Mouse (Mus musculus) lung, embryonic 16.5 days (tissue): ENCODE results near the gene Clrn3. TPM values are rescaled to one million over a fixed set of nuclear protein-coding genes. Genes with fewer than 3 reads are reported as not detected.

Experiments used
- ATAC-seq: fragments of 200-750 bp; cut with Nextera tagmentation; 2 replicates; pipeline ENCODE4 v1.8.0; 2017; ENCODE audit warnings: low read depth, mild to moderate bottlenecking, moderate library complexity
- H3K27ac ChIP-seq: fragments of 300-500 bp; sonication (generic); 2 replicates; pipeline ENCODE4 v1.5.1; 2014; ENCODE audit warnings: mild to moderate bottlenecking, control low read depth, low read length
- H3K27me3 ChIP-seq: fragments of 300-500 bp; sonication (generic); 2 replicates; pipeline ENCODE4 v1.6.1; 2014; ENCODE audit warnings: low read depth, low read length, mixed read lengths; ENCODE audit not compliant: control insufficient read depth, insufficient read depth
- H3K36me3 ChIP-seq: fragments of 300-500 bp; sonication (generic); 2 replicates; pipeline ENCODE4 v1.6.1; 2014; ENCODE audit warnings: low read length; ENCODE audit not compliant: control insufficient read depth, insufficient read depth
- H3K4me1 ChIP-seq: fragments of 300-500 bp; sonication (generic); replicated peaks from 2 replicates; pipeline ENCODE4 v1.6.1; 2014; ENCODE audit warnings: low read length, mixed read lengths; ENCODE audit not compliant: control insufficient read depth, insufficient read depth
- H3K4me2 ChIP-seq: fragments of 300-500 bp; sonication (generic); 2 replicates; pipeline ENCODE4 v1.6.1; 2014; ENCODE audit warnings: low read depth, low read length, control low read depth
- H3K4me3 ChIP-seq: fragments of 300-500 bp; sonication (generic); 2 replicates; pipeline ENCODE4 v1.5.1; 2014; ENCODE audit warnings: mild to moderate bottlenecking, low read length, control low read depth
- H3K9ac ChIP-seq: fragments of 300-500 bp; sonication (generic); 2 replicates; pipeline ENCODE4 v1.6.1; 2014; ENCODE audit warnings: low read length, control low read depth
- H3K9me3 ChIP-seq: fragments of 300-500 bp; sonication (generic); 2 replicates; pipeline ENCODE4 v1.6.1; 2016; ENCODE audit warnings: low read length; ENCODE audit not compliant: control insufficient read depth
- WGBS: fragments of 180-500 bp; shearing (Covaris S2); extraction: QIAGEN DNeasy Blood & Tissue Kit; methylation state at CpG from one replicate; pipeline ENCODE4 v1.1.7; 2014; 5-methylcytosine and 5-hydroxymethylcytosine counted together
- polyA plus RNA-seq: library from polyadenylated mRNA; unstranded; fragments of >200 nt; fragmentation: Nextera tagmentation; extraction: Ambion mirVana; gene quantifications from 2 replicates; pipeline ENCODE4 v1.2.1, GENCODE M21; 2015

The Clrn3 gene
- polyA plus RNA-seq, 1 experiment from 2014 or later: not detected

DNA sequence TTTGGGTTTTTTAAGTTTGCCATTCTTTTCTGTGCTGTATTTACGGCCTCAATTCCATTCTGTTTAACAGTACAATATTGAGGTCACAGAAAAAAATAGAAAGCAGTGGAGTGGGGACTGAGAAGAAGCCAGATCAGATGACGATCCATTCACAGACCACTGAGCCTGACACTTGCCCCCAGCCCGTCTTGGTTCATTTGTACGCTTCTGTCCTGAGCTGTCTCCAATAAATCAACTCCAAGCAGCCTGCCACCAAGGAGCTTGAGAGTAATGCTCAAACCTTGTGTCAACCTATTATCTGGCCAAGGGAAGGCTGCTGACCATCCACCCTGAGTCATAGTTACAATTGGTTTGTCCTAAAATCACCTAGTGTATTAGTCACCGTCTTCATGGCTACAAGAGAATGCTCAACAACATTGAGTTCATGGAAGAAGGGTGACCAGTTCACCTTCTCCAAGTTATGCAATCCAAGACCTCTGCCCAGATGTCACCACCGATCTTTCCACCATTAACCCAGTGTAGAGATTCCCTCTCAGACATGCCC, 4.0 kb downstream of the Clrn3 start:
- H3K4me1 ChIP-seq: peaks cover 5% of the 10 kb centered on the region
- ATAC-seq: no peak
- no peak overlapping the region for H3K4me2 ChIP-seq
- H3K4me3 ChIP-seq: no peak overlapping the region
- no peak overlapping the region for H3K9ac ChIP-seq
- H3K27ac ChIP-seq: no peak overlapping the region
- WGBS: 76% methylated on average over 6 of the region's 6 CpGs
- H3K9me3 ChIP-seq: no peaks in the 10 kb centered on the region
- no peaks in the 10 kb centered on the region for H3K27me3 ChIP-seq
- no peaks in the 10 kb centered on the region for H3K36me3 ChIP-seq

- Histone ChIP-seq H3K4me3 (no peak overlapping the region), H3K4me2 (no peak overlapping the region), H3K36me3 (no peaks in the 10 kb centered on the region), H3K27ac (no peak overlapping the region), H3K27me3 (no peaks in the 10 kb centered on the region), H3K9ac (no peak overlapping the region), H3K4me1 (peaks cover 5% of the 10 kb centered on the region), H3K9me3 (no peaks in the 10 kb centered on the region)
- no peak for ATAC-seq
- 13% methylated on average over 4 of the region's 4 CpGs for WGBS
Observed at GRCm38 (mm10) chr7:135523981-135524380, 4.5 kb downstream of the Clrn3 start.

DNA sequence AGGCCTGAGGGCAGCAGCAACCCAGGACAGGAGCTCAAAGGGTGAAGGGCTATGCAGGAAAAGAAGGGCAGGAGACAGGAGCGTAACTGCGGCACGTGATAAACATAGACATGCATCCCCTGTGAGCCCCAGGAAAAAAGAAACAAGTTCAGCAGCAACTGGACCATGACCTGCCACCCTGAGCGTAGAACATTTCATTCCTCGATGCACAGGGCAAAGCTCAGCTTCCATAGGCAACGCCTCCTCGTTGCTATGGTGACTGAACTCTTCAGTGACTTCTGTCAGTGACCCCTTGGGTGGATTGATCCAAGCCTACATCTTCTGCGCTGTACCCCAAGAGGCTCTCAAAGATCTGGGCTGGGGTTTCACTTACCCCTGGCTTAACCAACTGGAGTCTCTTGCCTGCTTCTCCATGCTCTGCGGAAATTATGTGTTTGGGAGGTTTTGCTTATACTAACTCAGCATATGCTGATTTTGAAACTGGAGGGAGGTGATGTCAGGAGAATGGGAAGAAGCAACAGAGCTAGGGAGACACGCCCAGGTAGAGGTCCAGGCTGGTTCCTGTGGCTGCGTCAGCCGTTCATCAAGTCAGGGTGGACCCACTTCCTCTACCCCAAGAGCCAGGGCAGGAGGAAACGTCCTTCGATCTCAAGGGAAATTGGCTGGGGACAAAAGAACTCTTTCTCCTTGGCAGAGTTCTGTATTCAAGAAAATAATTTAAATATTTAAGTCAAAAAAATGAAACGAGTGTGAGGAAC, 6.5 kb downstream of the Clrn3 start:
- no peak for ATAC-seq
- Histone ChIP-seq H3K27me3 (no peaks in the 10 kb centered on the region), H3K36me3 (no peaks in the 10 kb centered on the region), H3K9ac (no peak overlapping the region), H3K4me2 (no peak overlapping the region), H3K9me3 (no peaks in the 10 kb centered on the region), H3K27ac (no peak overlapping the region), H3K4me3 (no peak overlapping the region), H3K4me1 (peaks cover 5% of the 10 kb centered on the region)
- WGBS: 61% methylated on average over 15 of the region's 15 CpGs

DNA sequence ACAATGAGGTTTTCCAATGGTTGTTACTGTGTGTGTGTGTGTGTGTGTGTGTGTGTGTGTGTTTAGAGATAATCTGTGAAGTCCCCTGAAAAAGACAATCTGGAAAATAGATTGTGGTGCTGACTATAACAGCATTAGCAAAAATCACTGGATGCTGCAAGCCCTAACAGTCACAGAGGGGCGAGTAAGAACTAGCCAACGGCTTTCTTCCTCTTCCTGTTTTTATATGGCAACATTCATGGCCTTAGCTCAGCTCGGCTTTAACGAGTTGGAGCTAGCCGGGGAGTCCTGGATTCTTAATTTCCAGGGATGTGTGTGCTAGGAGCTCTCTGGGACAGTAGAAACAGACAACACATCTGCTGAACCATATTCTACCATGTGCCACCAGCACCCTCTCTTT, 8.2 kb downstream of the Clrn3 start:
- Histone ChIP-seq H3K27ac (no peak overlapping the region), H3K27me3 (no peaks in the 10 kb centered on the region), H3K4me1 (peaks cover 5% of the 10 kb centered on the region), H3K4me2 (no peak overlapping the region), H3K4me3 (no peak overlapping the region), H3K9me3 (no peaks in the 10 kb centered on the region), H3K9ac (no peak overlapping the region), H3K36me3 (no peaks in the 10 kb centered on the region)
- WGBS: 65% methylated on average over 5 of the region's 5 CpGs
- no peak for ATAC-seq

- no peak for ATAC-seq
- H3K4me1 ChIP-seq: no peaks in the 10 kb centered on the region
- no peaks in the 10 kb centered on the region for H3K9me3 ChIP-seq
- H3K9ac ChIP-seq: no peak overlapping the region
- H3K27me3 ChIP-seq: no peaks in the 10 kb centered on the region
- H3K4me2 ChIP-seq: no peak overlapping the region
- no peak overlapping the region for H3K27ac ChIP-seq
- WGBS: 37% methylated on average over 4 of the region's 4 CpGs
- no peak overlapping the region for H3K4me3 ChIP-seq
- no peaks in the 10 kb centered on the region for H3K36me3 ChIP-seq
Observed at GRCm38 (mm10) chr7:135517191-135517590, 11.3 kb downstream of the Clrn3 start.

GRCm38 (mm10) chr7:135511723-135512122, 16.7 kb downstream of the Clrn3 start:
- ATAC-seq: no peak
- Histone ChIP-seq H3K9me3 (no peaks in the 10 kb centered on the region), H3K27ac (no peak overlapping the region), H3K9ac (no peak overlapping the region), H3K36me3 (no peaks in the 10 kb centered on the region), H3K4me1 (no peaks in the 10 kb centered on the region), H3K4me3 (no peak overlapping the region), H3K4me2 (no peak overlapping the region), H3K27me3 (no peaks in the 10 kb centered on the region)
- WGBS: 74% methylated on average over 3 of the region's 3 CpGs

DNA sequence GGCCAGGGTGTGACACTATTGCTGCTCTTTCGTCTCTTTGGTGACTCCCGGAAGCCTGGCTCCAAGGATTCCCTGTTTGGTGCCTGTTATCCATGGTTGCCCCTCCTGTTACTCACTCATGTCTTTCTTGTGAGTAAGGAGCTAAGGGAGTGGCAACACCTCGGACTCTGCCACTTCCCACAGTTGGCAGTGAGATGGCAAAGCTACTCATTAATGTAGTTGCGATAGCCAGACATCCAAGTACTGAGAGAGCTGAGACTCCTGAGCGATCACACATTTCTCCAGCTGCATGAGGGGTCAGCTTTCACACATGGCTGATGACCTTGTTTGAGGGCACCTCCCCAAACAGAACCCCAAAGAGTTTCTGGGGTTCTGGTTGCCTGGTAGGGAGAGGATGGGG, 18.0 kb downstream of the Clrn3 start:
- H3K4me3 ChIP-seq: no peak overlapping the region
- no peak for ATAC-seq
- no peak overlapping the region for H3K27ac ChIP-seq
- H3K27me3 ChIP-seq: no peaks in the 10 kb centered on the region
- H3K9me3 ChIP-seq: no peaks in the 10 kb centered on the region
- WGBS: 77% methylated on average over 5 of the region's 5 CpGs
- H3K4me1 ChIP-seq: no peaks in the 10 kb centered on the region
- H3K9ac ChIP-seq: no peak overlapping the region
- H3K36me3 ChIP-seq: no peaks in the 10 kb centered on the region
- no peak overlapping the region for H3K4me2 ChIP-seq

DNA sequence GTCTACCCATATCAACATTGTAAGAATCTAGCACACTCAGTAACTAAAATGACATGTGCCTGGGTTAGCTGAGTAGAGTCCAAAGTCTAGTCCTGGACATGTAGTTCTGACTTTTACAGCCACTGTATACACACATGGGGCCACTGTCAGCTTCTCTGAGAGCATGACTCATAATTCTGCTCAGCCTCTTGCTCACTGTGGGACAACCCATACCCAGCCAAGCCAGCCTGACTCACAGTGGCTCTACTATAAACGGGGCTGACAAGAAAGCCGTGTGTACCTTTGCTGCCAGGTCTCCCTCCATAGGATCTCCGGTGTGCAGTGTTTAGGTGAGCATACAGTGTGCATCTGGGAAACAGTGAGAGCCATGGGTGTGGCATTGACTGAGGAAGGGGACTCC, 19.2 kb downstream of the Clrn3 start:
- no peak overlapping the region for H3K4me2 ChIP-seq
- no peak overlapping the region for H3K27ac ChIP-seq
- no peaks in the 10 kb centered on the region for H3K9me3 ChIP-seq
- no peak overlapping the region for H3K4me3 ChIP-seq
- H3K9ac ChIP-seq: no peak overlapping the region
- H3K36me3 ChIP-seq: no peaks in the 10 kb centered on the region
- ATAC-seq: no peak
- H3K4me1 ChIP-seq: no peaks in the 10 kb centered on the region
- 79% methylated on average over 3 of the region's 3 CpGs for WGBS
- no peaks in the 10 kb centered on the region for H3K27me3 ChIP-seq

GRCm38 (mm10) chr7:135508602-135509001, 19.9 kb downstream of the Clrn3 start:
- no peak for ATAC-seq
- no peak overlapping the region for H3K4me3 ChIP-seq
- no peaks in the 10 kb centered on the region for H3K9me3 ChIP-seq
- no peaks in the 10 kb centered on the region for H3K4me1 ChIP-seq
- no peak overlapping the region for H3K4me2 ChIP-seq
- H3K36me3 ChIP-seq: no peaks in the 10 kb centered on the region
- H3K27me3 ChIP-seq: no peaks in the 10 kb centered on the region
- WGBS: 83% methylated on average over 4 of the region's 4 CpGs
- no peak overlapping the region for H3K9ac ChIP-seq
- no peak overlapping the region for H3K27ac ChIP-seq
